Mouse (Mus musculus) myocyte (in vitro differentiated cells): ENCODE measurements at regions not wholly inside any gene's neighbourhood (a gene's known extent, or its start where the extent isn't known, plus 50 kb on each side); places are given as distances from the start of the nearest gene placed in this dataset.

Experiments
- H3K27me3 ChIP-seq: one replicate; pipeline ENCODE4 v1.6.1; 2011; ENCODE audit not compliant: control insufficient read depth, insufficient read depth, insufficient read length
- H3K36me3 ChIP-seq: one replicate; pipeline ENCODE4 v1.6.1; 2011; ENCODE audit not compliant: control insufficient read depth, insufficient read depth
- H3K4me2 ChIP-seq: one replicate; pipeline ENCODE4 v1.6.1; 2011; ENCODE audit warnings: low read depth, control low read depth
- H3K4me3 ChIP-seq: one replicate; pipeline ENCODE4 v1.5.1; 2011; ENCODE audit warnings: mild to moderate bottlenecking, control low read depth, moderate library complexity
- H3K79me2 ChIP-seq: one replicate; pipeline ENCODE4 v1.6.1; 2011; ENCODE audit not compliant: control insufficient read depth, insufficient read depth
- H3ac ChIP-seq: one replicate; pipeline ENCODE4 v1.6.1; 2011; ENCODE audit not compliant: control insufficient read depth, insufficient read length
- CEBPB ChIP-seq: IDR thresholded peaks from 2 replicates; pipeline ENCODE4 v1.6.1; 2011; ENCODE audit warnings: mild to moderate bottlenecking, moderate library complexity; ENCODE audit not compliant: poor library complexity, insufficient read depth, severe bottlenecking
- E2F4 ChIP-seq: IDR thresholded peaks from one replicate; pipeline ENCODE4 v1.6.1; 2011; ENCODE audit warnings: mild to moderate bottlenecking, control low read depth, moderate library complexity; ENCODE audit not compliant: insufficient read depth
- MAX ChIP-seq: IDR thresholded peaks from one replicate; pipeline ENCODE4 v1.6.1; 2011; ENCODE audit warnings: low read depth, mild to moderate bottlenecking, control low read depth
- MYOD1 ChIP-seq, 3 experiments: IDR thresholded peaks; one replicate each; pipeline ENCODE4 v1.6.1; 2011; ENCODE audit warnings: control low read depth in 2 of 3, low read depth in 2 of 3, mild to moderate bottlenecking in 2 of 3, moderate library complexity in 1 of 3; ENCODE audit not compliant: insufficient read length in 2 of 3, control insufficient read depth in 1 of 3
- MYOG ChIP-seq, 3 experiments: IDR thresholded peaks; one replicate each; pipeline ENCODE4 v1.6.1; 2011; ENCODE audit warnings: control low read depth in 2 of 3, low read depth in 2 of 3, mild to moderate bottlenecking in 2 of 3; ENCODE audit not compliant: insufficient read length in 2 of 3, control insufficient read depth in 1 of 3, insufficient read depth in 1 of 3
- POLR2A ChIP-seq: IDR thresholded peaks from one replicate; pipeline ENCODE4 v1.6.1; 2011; ENCODE audit warnings: low read depth, mild to moderate bottlenecking, control low read depth, moderate library complexity; ENCODE audit not compliant: insufficient read length
- POLR2AphosphoS2 ChIP-seq: IDR thresholded peaks from one replicate; pipeline ENCODE4 v1.6.1; 2011; ENCODE audit warnings: low read depth, control low read depth; ENCODE audit not compliant: insufficient read length
- REST ChIP-seq: IDR thresholded peaks from one replicate; pipeline ENCODE4 v1.6.1; 2011; ENCODE audit warnings: mild to moderate bottlenecking, control low read depth, moderate library complexity; ENCODE audit not compliant: insufficient read depth, insufficient read length
- SRF ChIP-seq: IDR thresholded peaks from one replicate; pipeline ENCODE4 v1.6.1; 2011; ENCODE audit warnings: low read depth; ENCODE audit not compliant: control insufficient read depth, insufficient read length
- TCF12 ChIP-seq: IDR thresholded peaks from one replicate; pipeline ENCODE4 v1.6.1; 2011; ENCODE audit warnings: mild to moderate bottlenecking, control low read depth; ENCODE audit not compliant: poor library complexity, insufficient read depth, severe bottlenecking
- TCF3 ChIP-seq: IDR thresholded peaks from one replicate; pipeline ENCODE4 v1.6.1; 2011; ENCODE audit warnings: low read depth, control low read depth; ENCODE audit not compliant: insufficient read length
- USF1 ChIP-seq: IDR thresholded peaks from one replicate; pipeline ENCODE4 v1.6.1; 2011; ENCODE audit warnings: low read depth, mild to moderate bottlenecking, control low read depth, moderate library complexity

DNA sequence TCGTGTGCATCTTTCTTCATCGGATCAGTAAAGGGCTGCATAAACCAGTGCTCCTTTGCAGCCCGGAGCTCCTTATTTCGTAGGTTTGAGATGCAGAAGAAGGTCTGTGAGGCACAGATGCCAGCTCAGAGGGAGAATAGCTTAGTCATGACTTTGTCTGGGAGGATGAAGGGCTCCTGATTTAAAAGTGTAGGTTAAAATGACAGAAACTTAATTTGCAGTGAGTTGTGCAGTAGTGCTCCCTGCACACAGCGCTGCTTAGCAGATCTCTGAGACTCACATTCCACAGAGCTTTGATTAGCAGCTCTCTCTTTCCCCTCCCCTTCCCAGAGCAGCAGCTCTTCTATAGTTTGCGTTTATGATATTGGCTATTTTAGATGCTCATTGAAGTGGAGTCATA, 200.9 kb downstream of the Vrk1 start:
- H3K4me3 ChIP-seq = no peak overlapping the region
- H3K27me3 ChIP-seq = no peaks in the 10 kb centered on the region
- H3K79me2 ChIP-seq = no peaks in the 10 kb centered on the region
- no peak overlapping the region for H3ac ChIP-seq
- no peak for TF ChIP-seq REST
- no peak for TF ChIP-seq SRF
- no peak for TF ChIP-seq E2F4
- TF ChIP-seq CEBPB = no peak
- TF ChIP-seq POLR2AphosphoS2 = no peak
- no peak for TF ChIP-seq TCF12
- no peak for TF ChIP-seq USF1
- no peak for TF ChIP-seq MAX
- TF ChIP-seq MYOD1 (IDR thresholded peaks at IDR 0.05; ENCODE audit: control insufficient read depth in 1 of 3, insufficient read length in 2 of 3, low read depth in 2 of 3) = no peak
- TF ChIP-seq TCF3 = no peak
- TF ChIP-seq POLR2A = no peak
- no peak for TF ChIP-seq MYOG (IDR thresholded peaks at IDR 0.05; ENCODE audit: control insufficient read depth in 1 of 3, insufficient read depth in 1 of 3, insufficient read length in 2 of 3, low read depth in 2 of 3)
- no peaks in the 10 kb centered on the region for H3K36me3 ChIP-seq
- H3K4me2 ChIP-seq = no peak overlapping the region

- H3ac ChIP-seq = no peak overlapping the region
- H3K4me3 ChIP-seq = no peak overlapping the region
- no peaks in the 10 kb centered on the region for H3K27me3 ChIP-seq
- H3K79me2 ChIP-seq = no peaks in the 10 kb centered on the region
- TF ChIP-seq REST = no peak
- TF ChIP-seq MYOD1 (IDR thresholded peaks at IDR 0.05; ENCODE audit: control insufficient read depth in 1 of 3, insufficient read length in 2 of 3, low read depth in 2 of 3) = no peak
- no peak for TF ChIP-seq MYOG (IDR thresholded peaks at IDR 0.05; ENCODE audit: control insufficient read depth in 1 of 3, insufficient read depth in 1 of 3, insufficient read length in 2 of 3, low read depth in 2 of 3)
- no peak for TF ChIP-seq SRF
- no peak for TF ChIP-seq POLR2A
- no peak for TF ChIP-seq E2F4
- no peak for TF ChIP-seq TCF3
- H3K4me2 ChIP-seq = no peak overlapping the region
- H3K36me3 ChIP-seq = no peaks in the 10 kb centered on the region
These were observed 201.5 kb downstream of the Vrk1 start for GRCm38 (mm10) chr12:106211488-106211887.

DNA sequence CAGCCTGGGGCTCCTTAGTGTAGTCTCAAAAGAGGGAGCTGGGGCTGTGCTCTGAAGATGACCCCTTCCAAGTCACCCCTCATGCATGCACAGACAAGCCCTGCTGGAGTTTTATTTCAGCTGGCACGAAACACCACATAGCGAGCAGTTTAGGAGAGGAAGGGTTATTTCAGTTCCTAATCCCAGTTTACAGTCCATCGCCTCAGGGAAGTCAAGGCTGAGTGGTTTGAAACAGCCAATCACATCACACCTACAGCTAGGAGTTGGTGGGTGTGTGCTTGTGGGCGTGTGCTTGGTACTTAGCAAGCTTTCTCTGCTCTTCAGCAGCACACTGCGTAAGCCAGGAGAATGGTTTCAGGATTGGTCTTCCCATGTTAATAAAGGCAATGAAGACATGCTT, 202.4 kb downstream of the Vrk1 start:
- H3ac ChIP-seq = no peak overlapping the region
- no peak overlapping the region for H3K4me2 ChIP-seq
- H3K79me2 ChIP-seq = no peaks in the 10 kb centered on the region
- TF ChIP-seq REST (no peak), MAX (no peak), SRF (no peak), USF1 (no peak), TCF12 (no peak), POLR2A (no peak), TCF3 (no peak), CEBPB (no peak), MYOD1 (IDR thresholded peaks at IDR 0.05; ENCODE audit: control insufficient read depth in 1 of 3, insufficient read length in 2 of 3, low read depth in 2 of 3) (no peak), POLR2AphosphoS2 (no peak), MYOG (IDR thresholded peaks at IDR 0.05; ENCODE audit: control insufficient read depth in 1 of 3, insufficient read depth in 1 of 3, insufficient read length in 2 of 3, low read depth in 2 of 3) (no peak), E2F4 (no peak)
- no peaks in the 10 kb centered on the region for H3K36me3 ChIP-seq
- H3K27me3 ChIP-seq = no peaks in the 10 kb centered on the region
- no peak overlapping the region for H3K4me3 ChIP-seq

DNA sequence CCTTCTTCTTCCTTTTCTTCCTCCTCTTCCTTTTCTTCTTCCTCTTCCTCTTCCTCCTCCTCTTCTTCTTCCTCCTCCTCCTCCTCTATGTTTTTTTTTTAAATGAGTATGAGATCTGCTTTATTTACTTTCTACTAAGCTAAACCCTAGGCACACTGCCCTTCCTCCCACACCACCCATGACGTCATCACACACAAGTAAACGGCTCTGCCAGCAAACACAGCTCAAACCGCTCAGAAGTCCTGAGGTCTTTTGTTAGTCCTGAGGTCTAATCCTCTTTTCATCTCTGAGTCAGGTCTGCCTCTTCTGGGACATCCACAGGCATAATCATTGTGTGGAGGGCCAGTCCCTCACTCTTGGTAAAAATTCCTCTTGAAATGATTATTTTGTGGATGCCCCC, 210.0 kb downstream of the Vrk1 start:
- Histone ChIP-seq H3ac (no peak overlapping the region), H3K4me3 (no peak overlapping the region), H3K27me3 (no peaks in the 10 kb centered on the region), H3K4me2 (no peak overlapping the region), H3K79me2 (no peaks in the 10 kb centered on the region), H3K36me3 (no peaks in the 10 kb centered on the region)
- no peak for TF ChIP-seq CEBPB
- no peak for TF ChIP-seq TCF3
- no peak for TF ChIP-seq E2F4
- no peak for TF ChIP-seq POLR2AphosphoS2
- TF ChIP-seq POLR2A = no peak
- TF ChIP-seq USF1 = no peak
- TF ChIP-seq TCF12 = no peak
- no peak for TF ChIP-seq MAX

DNA sequence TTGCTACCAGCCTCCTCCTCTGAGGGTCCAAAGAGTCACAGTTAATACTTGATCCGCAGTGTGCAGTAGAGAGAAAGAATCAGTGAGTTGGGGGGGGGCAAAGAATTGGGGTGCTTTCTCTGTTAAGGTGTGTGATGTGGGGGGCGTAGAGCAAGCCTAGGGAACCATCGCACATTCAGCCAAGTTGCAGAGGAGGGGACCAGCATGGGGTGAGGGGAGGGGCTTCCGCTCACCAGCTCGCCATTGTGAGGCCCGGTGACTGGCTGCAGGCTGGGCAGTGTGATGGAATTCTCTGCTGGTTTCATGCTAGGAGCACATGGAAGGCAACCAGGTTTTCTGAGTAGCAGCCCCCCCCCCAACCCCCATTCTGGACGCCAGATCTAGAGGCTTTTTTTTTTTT, 216.2 kb downstream of the Vrk1 start:
- Histone ChIP-seq H3K79me2 (no peaks in the 10 kb centered on the region), H3K4me2 (no peak overlapping the region), H3ac (no peak overlapping the region), H3K36me3 (no peaks in the 10 kb centered on the region), H3K27me3 (no peaks in the 10 kb centered on the region), H3K4me3 (no peak overlapping the region)
- TF ChIP-seq E2F4 = no peak
- no peak for TF ChIP-seq USF1
- no peak for TF ChIP-seq POLR2A
- no peak for TF ChIP-seq SRF
- no peak for TF ChIP-seq MAX
- TF ChIP-seq MYOG (IDR thresholded peaks at IDR 0.05; ENCODE audit: control insufficient read depth in 1 of 3, insufficient read depth in 1 of 3, insufficient read length in 2 of 3, low read depth in 2 of 3) = no peak
- no peak for TF ChIP-seq TCF3
- no peak for TF ChIP-seq MYOD1 (IDR thresholded peaks at IDR 0.05; ENCODE audit: control insufficient read depth in 1 of 3, insufficient read length in 2 of 3, low read depth in 2 of 3)
- no peak for TF ChIP-seq CEBPB
- no peak for TF ChIP-seq POLR2AphosphoS2
- no peak for TF ChIP-seq REST
- no peak for TF ChIP-seq TCF12
